Mouse (Mus musculus) cortical plate, adult 2 months (tissue): ENCODE measurements at regions not wholly inside any gene's neighbourhood (a gene's known extent, or its start where the extent isn't known, plus 50 kb on each side); places are given as distances from the start of the nearest gene placed in this dataset.

Experiments
- H3K27ac ChIP-seq: fragments of 200-500 bp; 2 replicates; pipeline ENCODE4 v1.5.1; 2012; ENCODE audit warnings: low read length, control low read depth, inconsistent platforms; ENCODE audit not compliant: insufficient read depth
- H3K4me1 ChIP-seq: fragments of 200-500 bp; 2 replicates; pipeline ENCODE4 v1.6.1; 2011; ENCODE audit warnings: low read length; ENCODE audit not compliant: control insufficient read depth, insufficient read depth
- H3K4me3 ChIP-seq: fragments of 200-500 bp; 2 replicates; pipeline ENCODE4 v1.5.1; 2011; ENCODE audit warnings: mild to moderate bottlenecking, low read length, control low read depth; ENCODE audit not compliant: insufficient read depth
- CTCF ChIP-seq: fragments of 200-500 bp; IDR thresholded peaks from 2 replicates; pipeline ENCODE4 v1.5.1; 2011; ENCODE audit warnings: mild to moderate bottlenecking, control low read depth, low read length; ENCODE audit not compliant: insufficient read depth; ENCODE audit errors: extremely low read depth
- POLR2A ChIP-seq: fragments of 200-500 bp; IDR thresholded peaks from 2 replicates; pipeline ENCODE4 v1.6.1; 2011; ENCODE audit warnings: mild to moderate bottlenecking, low read length, control low read depth; ENCODE audit not compliant: insufficient read depth; ENCODE audit errors: extremely low read depth

DNA sequence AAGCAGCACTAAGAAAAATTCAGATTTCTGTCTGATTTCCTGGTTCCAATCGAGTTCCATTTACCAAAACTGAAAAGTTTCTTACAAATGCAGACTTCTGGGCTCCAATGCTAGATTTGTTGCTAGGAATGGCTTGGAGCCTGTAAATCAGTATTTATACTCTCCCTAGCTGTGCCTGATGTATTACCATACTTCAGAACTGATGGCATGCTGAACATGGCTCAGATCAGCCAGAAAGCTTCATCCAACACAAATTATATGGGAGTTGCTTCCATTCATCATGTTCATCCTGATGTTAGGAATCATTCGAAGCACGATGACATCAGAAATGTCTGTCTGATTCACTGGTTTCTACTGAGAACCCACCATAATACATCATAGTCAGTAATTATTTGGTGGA is 253.3 kb downstream of the Arl4a start:
- TF ChIP-seq CTCF (no peak), POLR2A (no peak)
- H3K4me3 ChIP-seq: no peak overlapping the region
- no peak overlapping the region for H3K27ac ChIP-seq
- no peaks in the 10 kb centered on the region for H3K4me1 ChIP-seq

DNA sequence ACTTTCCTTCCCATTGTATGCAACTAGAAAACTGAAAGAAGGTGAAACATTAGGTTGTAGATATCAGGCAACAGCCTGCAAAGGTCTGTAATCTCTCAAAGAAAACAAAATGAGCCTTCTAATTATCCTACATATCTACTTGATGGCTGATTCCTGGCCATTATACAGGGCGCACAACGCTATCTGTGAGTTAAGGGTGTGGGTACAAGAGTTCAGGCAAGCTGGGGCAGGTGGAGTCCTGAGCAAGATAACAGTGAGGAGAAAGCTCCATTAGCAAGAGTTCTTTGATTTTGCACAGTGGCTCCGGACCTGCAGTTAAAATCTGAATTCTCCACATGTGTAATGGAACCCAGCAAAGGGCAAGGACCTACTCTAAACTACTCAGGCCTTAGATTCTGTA is 261.7 kb downstream of the Arl4a start:
- TF ChIP-seq CTCF: no peak
- TF ChIP-seq POLR2A: no peak
- Histone ChIP-seq H3K4me1 (no peaks in the 10 kb centered on the region), H3K4me3 (no peak overlapping the region), H3K27ac (no peak overlapping the region)

DNA sequence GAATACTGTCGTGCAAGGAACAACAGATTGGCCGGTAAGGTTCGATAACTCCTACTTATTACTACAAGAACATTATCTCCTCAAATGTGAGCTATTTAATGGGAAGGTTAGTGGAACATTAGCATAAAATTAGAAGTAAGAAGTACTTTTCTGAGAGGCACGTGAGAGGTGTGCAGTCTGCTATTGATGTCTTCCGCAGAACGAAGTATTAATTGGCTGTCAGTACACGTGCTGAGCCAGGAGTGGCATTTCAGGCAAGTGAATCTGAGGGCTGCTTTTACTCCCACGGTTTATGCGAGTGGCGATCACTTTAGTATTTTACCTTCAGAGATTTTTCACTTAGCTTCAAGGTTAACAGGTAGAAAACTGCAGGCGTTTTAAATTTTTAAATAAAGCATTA is 270.8 kb downstream of the Arl4a start:
- Histone ChIP-seq H3K4me3 (no peak overlapping the region), H3K4me1 (no peaks in the 10 kb centered on the region), H3K27ac (no peak overlapping the region)
- TF ChIP-seq CTCF: no peak
- no peak for TF ChIP-seq POLR2A

DNA sequence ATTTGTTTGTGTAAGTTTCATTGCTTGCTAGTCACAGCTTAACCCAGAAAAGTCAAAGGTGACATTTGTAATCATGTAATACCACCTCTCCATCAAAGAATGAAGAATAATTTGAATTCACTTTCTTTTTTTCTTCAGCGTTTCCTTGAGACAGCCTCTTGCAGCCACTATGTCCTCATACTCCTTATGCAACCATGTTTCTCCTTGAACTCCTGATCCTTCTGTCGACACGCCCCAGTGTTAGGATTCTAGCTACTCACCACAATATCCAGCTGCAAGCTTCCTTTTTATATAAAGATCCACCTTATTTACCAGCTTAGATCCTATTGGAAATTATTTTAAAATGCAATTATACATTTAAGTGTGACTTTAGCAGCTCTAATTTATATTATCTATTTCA is 274.3 kb downstream of the Arl4a start:
- TF ChIP-seq POLR2A (no peak), CTCF (no peak)
- Histone ChIP-seq H3K27ac (no peak overlapping the region), H3K4me3 (no peak overlapping the region), H3K4me1 (no peaks in the 10 kb centered on the region)

DNA sequence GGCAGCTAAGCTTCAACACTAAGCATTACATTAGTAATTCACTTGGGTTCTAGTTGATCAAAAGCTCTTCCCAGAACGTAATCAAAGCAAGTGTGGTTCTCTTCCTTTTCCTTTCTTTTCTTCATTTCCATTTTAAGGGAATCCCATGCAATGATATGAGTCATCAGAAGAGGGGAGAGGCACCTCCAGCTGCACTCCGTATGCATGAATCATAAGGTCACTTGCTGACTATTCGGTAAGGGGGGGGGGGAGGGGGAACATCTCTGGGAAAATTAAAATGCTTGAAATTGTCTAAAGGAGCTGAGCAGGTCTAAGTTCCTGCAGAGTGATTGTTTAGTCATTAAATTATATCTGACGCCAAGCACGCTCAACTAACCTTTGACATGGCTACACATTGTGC is 275.9 kb downstream of the Arl4a start:
- no peaks in the 10 kb centered on the region for H3K4me1 ChIP-seq
- no peak for TF ChIP-seq CTCF
- no peak overlapping the region for H3K4me3 ChIP-seq
- H3K27ac ChIP-seq: no peak overlapping the region

DNA sequence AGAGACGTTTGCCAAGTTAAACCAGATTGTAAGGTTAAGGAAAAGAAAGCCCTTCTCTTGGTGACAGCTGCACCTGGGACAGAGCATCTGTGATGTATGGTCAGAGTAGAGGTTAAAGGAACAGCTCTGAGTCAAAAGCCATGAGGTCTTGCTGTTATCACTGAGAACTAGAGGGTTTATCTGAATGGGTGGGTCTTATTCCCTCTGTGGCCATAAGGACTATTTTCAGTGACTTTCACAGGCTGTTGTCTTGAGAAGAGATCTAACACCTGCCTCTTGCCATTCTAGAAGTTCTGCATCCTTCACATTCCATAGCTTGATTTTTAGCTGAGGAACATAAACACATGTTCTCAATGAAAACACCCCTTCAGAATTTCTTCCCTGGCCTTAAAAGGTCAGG is 276.5 kb downstream of the Arl4a start:
- TF ChIP-seq CTCF (no peak), POLR2A (no peak)
- no peak overlapping the region for H3K27ac ChIP-seq
- no peaks in the 10 kb centered on the region for H3K4me1 ChIP-seq
- no peak overlapping the region for H3K4me3 ChIP-seq

DNA sequence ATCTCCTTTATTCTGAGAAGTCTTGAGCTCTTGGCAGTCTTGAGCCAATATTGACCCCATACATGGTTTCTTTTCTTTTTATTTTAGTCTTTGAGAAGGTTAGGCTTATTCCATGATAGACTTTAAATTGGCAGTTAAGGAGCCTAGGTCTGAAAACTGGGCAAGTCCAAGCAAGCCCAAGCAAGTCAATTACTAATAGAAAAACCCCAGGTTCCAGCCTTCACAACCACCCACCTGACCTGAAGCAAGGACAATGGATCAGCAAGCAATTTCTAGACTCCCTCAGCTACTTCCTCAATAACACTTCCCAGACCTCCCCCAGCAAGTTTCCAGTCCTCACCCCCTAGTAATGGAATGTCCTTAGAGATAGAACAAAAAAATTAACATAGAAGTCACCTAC is 279.9 kb downstream of the Arl4a start:
- no peak overlapping the region for H3K27ac ChIP-seq
- no peak for TF ChIP-seq CTCF
- no peak for TF ChIP-seq POLR2A
- H3K4me3 ChIP-seq: no peak overlapping the region
- H3K4me1 ChIP-seq: no peaks in the 10 kb centered on the region

DNA sequence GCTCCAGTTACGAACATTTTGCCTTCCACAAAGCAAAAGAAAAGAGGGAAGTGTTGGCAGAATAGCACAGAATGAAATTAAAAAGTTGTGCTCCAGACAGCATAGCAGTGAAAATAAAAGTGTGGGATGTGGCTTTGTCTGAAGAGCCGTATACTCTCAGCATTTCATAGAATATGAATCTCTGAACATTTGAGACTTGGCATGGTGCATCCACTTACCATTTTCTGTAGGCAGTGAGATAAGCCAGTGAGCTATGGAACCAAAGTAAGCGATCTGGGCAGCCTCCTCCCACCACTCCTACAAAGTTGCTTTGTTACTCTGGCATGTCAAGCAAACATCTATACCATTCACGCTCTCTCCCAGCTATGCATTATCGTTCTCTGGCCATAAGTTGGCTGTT is 286.0 kb downstream of the Arl4a start:
- no peak for TF ChIP-seq POLR2A
- TF ChIP-seq CTCF: no peak
- Histone ChIP-seq H3K4me1 (no peaks in the 10 kb centered on the region), H3K27ac (no peak overlapping the region), H3K4me3 (no peak overlapping the region)

DNA sequence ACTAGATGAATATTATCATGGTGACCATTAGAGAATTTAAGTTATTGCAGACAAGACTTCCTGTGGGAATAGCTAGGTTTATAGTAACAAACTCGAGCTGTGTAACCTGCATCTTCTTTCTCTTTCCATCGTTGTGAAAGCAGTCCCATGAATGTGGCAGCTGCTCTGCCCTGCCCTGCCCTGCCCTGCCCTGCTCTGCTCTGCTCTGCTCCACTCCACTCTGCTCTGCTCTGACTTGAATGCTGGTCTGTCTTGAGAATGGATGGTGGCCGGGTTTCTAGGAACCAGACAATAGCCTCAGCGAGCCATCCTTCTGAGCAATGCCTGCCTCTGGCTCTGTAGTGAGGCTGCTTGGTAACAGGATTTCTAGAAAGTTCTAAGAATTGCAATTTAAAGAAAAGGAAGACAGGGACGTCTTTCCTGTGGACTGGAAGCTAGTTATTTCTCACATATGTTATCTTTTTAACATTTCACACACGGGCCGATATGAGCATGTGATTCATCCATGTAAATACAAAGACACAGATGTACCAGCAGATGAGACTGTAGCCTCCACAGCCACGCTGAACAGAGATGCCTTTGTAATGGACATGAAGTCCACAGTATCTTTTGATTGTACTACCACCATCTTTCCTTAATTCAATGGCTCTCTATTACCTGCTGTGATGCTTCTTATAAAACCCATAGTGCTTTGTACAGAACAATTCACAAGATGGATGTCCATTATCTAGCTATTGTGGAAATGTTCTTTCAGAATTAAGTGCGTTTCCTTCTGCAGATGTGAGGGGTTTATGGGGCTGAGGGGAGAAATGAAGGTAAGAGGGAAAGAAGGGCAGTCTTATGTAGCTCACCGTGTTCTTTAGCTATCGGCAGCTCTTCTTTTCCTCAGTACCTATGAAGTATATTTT is 295.4 kb downstream of the Arl4a start:
- no peak overlapping the region for H3K27ac ChIP-seq
- TF ChIP-seq CTCF (no peak), POLR2A (no peak)

DNA sequence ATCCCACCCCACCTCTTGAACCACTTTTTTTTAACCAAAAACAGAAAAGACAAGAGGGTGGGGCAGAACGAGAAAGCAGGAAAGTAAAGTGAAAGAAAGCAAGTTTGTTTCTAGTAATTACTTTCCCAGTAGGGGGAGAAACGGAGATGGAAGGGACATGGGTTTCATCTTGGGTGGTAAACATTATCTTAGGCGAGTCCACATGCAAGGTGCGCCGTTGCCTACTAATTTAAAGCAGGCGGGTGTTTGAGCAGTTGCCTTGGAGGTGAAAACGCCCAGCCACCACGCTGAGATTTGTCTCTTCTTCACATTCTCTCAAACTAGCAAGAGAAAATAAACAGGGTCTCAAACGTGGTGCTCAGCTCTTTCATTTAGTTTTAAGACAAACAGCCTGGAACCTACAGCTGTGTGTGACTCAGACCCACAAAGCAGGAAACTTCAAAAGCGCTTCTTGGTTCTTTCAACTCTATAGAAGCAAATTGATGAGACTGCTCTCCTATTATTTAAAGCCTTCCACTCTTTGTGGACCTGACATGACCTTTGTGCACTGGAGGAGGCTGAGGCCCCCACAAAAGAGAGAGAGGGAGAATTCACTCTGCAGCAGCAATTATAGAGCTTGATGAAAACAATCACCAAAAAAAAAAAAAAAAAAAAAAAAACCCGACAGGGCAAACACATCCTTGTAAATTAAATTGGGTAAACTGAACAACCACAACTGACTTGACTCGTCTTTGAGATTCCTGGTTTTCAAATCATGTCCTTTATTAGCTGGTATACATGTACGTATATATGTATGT is 296.6 kb downstream of the Arl4a start:
- TF ChIP-seq CTCF (no peak), POLR2A (no peak)
- no peak overlapping the region for H3K27ac ChIP-seq
- no peaks in the 10 kb centered on the region; the same call in 1 of the 2 replicates for H3K4me1 ChIP-seq
- H3K4me3 ChIP-seq: no peak overlapping the region

More for the DNA sequence above, 295.4 kb downstream of the Arl4a start:
- Histone ChIP-seq H3K4me1 (no peaks in the 10 kb centered on the region), H3K4me3 (no peak overlapping the region)

DNA sequence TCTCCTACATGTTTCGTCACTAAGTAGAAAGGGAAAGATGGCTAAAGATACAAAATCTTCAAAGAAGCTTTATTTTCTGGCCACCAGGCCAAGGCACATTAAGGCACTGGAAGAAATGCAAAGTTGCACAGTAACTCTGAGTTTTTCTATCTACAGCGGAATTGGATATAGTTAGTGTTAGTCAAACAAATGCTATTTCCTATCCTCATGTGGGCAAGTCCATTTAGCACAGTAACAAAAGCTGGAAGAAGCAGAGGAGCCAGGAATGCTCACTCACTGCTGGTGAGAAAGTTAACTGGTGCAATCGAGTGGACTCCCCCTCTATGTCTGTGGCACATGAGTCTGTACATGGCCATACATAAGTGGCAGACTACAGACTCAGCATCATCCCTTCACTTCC is 300.9 kb downstream of the Arl4a start:
- no peak overlapping the region for H3K4me3 ChIP-seq
- no peak for TF ChIP-seq CTCF
- TF ChIP-seq POLR2A: no peak
- no peaks in the 10 kb centered on the region; the same call in 1 of the 2 replicates for H3K4me1 ChIP-seq
- H3K27ac ChIP-seq: no peak overlapping the region
